Mouse (Mus musculus): ENCODE results near the gene Cfap100.

Cfap100 gene

GRCm38 (mm10) chr6:90428380-90428974 lies at the start of gene Cfap100:
Gene Cfap100, minus strand, starts transcription at chr6:90428797.
- in situ Hi-C loops (cut with MseI, MboI) = no loop called here

- in situ Hi-C loops (cut with MseI, MboI) = no loop called here
Measured at GRCm38 (mm10) chr6:90476941-90477518, 48.4 kb upstream of the Cfap100 start.

GRCm38 (mm10) chr6:90475854-90476212 lies 47.2 kb upstream of the Cfap100 start:
- in situ Hi-C loops (cut with MseI, MboI) = no loop called here

- in situ Hi-C loops (cut with MseI, MboI) = no loop called here
Measured at GRCm38 (mm10) chr6:90475176-90475853, 46.7 kb upstream of the Cfap100 start.

- in situ Hi-C loops (cut with MseI, MboI) = no loop called here
Measured at GRCm38 (mm10) chr6:90474361-90474750, 45.8 kb upstream of the Cfap100 start.

- in situ Hi-C loops (cut with MseI, MboI) = no loop called here
Measured at GRCm38 (mm10) chr6:90473630-90474360, 45.2 kb upstream of the Cfap100 start.

- in situ Hi-C loops (cut with MseI, MboI) = no loop called here
Measured at GRCm38 (mm10) chr6:90472697-90473096, 44.1 kb upstream of the Cfap100 start.

- in situ Hi-C loops (cut with MseI, MboI) = no loop called here
Measured at GRCm38 (mm10) chr6:90472079-90472478, 43.5 kb upstream of the Cfap100 start.

- in situ Hi-C loops (cut with MseI, MboI) = no loop called here
Measured at GRCm38 (mm10) chr6:90470947-90471541, 42.4 kb upstream of the Cfap100 start.

GRCm38 (mm10) chr6:90470255-90470654 lies 41.7 kb upstream of the Cfap100 start:
- in situ Hi-C loops (cut with MseI, MboI) = no loop called here

- in situ Hi-C loops (cut with MseI, MboI) = no loop called here
Measured at GRCm38 (mm10) chr6:90469041-90469440, 40.4 kb upstream of the Cfap100 start.

- in situ Hi-C loops (cut with MseI, MboI) = no loop called here
Measured at GRCm38 (mm10) chr6:90468216-90468615, 39.6 kb upstream of the Cfap100 start.

- in situ Hi-C loops (cut with MseI, MboI) = no loop called here
Measured at GRCm38 (mm10) chr6:90466847-90467410, 38.3 kb upstream of the Cfap100 start.

GRCm38 (mm10) chr6:90466079-90466478 lies 37.5 kb upstream of the Cfap100 start:
- in situ Hi-C loops (cut with MseI, MboI) = no loop called here

- in situ Hi-C loops (cut with MseI, MboI) = no loop called here
Measured at GRCm38 (mm10) chr6:90465028-90465640, 36.5 kb upstream of the Cfap100 start.

- in situ Hi-C loops (cut with MseI, MboI) = no loop called here
Measured at GRCm38 (mm10) chr6:90463890-90464421, 35.4 kb upstream of the Cfap100 start.

GRCm38 (mm10) chr6:90463228-90463862 lies 34.7 kb upstream of the Cfap100 start:
- in situ Hi-C loops (cut with MseI, MboI) = no loop called here

- in situ Hi-C loops (cut with MseI, MboI) = no loop called here
Measured at GRCm38 (mm10) chr6:90462841-90463227, 34.2 kb upstream of the Cfap100 start.

- in situ Hi-C loops (cut with MseI, MboI) = no loop called here
Measured at GRCm38 (mm10) chr6:90462181-90462706, 33.6 kb upstream of the Cfap100 start, which contains the start of gene Klf15. Gene Klf15, plus strand, starts transcription at chr6:90462576.

- in situ Hi-C loops (cut with MseI, MboI) = no loop called here
Measured at GRCm38 (mm10) chr6:90461771-90462170, 33.2 kb upstream of the Cfap100 start.
